Mouse (Mus musculus) C2C12 (cell line): ENCODE measurements around the gene Dhx9. TPM values are rescaled to one million over a fixed set of nuclear protein-coding genes. Genes with fewer than 3 reads are reported as not detected.
"Not testable (repeated sequence)": the region's sequence is repeated elsewhere in the genome, so short reads cannot be mapped to it uniquely, and the experiment has no call there.

Source experiments
- H3K27me3 ChIP-seq: one replicate; pipeline ENCODE4 v1.6.1; 2011; ENCODE audit not compliant: control insufficient read depth, insufficient read depth, insufficient read length
- H3K36me3 ChIP-seq: one replicate; pipeline ENCODE4 v1.6.1; 2011; ENCODE audit not compliant: control insufficient read depth, insufficient read depth
- H3K4me3 ChIP-seq: one replicate; pipeline ENCODE4 v1.5.1; 2011; ENCODE audit warnings: mild to moderate bottlenecking, control low read depth; ENCODE audit not compliant: poor library complexity, insufficient read depth, severe bottlenecking
- H3K79me2 ChIP-seq: one replicate; pipeline ENCODE4 v1.6.1; 2011; ENCODE audit not compliant: control insufficient read depth, insufficient read depth
- H3K79me3 ChIP-seq: one replicate; pipeline ENCODE4 v1.6.1; 2011; ENCODE audit warnings: low read depth, control low read depth
- H3ac ChIP-seq: one replicate; pipeline ENCODE3; 2011; ENCODE audit warnings: low read depth; ENCODE audit not compliant: control insufficient read depth, insufficient read length
- CEBPB ChIP-seq: IDR thresholded peaks from one replicate; pipeline ENCODE4 v1.6.1; 2011; ENCODE audit warnings: low read depth, mild to moderate bottlenecking, control low read depth, moderate library complexity
- CTCF ChIP-seq: IDR thresholded peaks from one replicate; pipeline ENCODE4 v1.5.1; 2011; ENCODE audit not compliant: control insufficient read depth, insufficient read depth, insufficient read length
- FOSL1 ChIP-seq: IDR thresholded peaks from one replicate; pipeline ENCODE4 v1.8.0; 2011; ENCODE audit warnings: mild to moderate bottlenecking, low read length; ENCODE audit not compliant: poor library complexity, insufficient read depth, severe bottlenecking
- MAX ChIP-seq: IDR thresholded peaks from one replicate; pipeline ENCODE4 v1.6.1; 2011; ENCODE audit warnings: mild to moderate bottlenecking, control low read depth
- MYOD1 ChIP-seq: IDR thresholded peaks from one replicate; pipeline ENCODE4 v1.6.1; 2011; ENCODE audit warnings: low read depth; ENCODE audit not compliant: control insufficient read depth, insufficient read length
- MYOG ChIP-seq: IDR thresholded peaks from one replicate; pipeline ENCODE4 v1.6.1; 2011; ENCODE audit not compliant: control insufficient read depth, insufficient read length; ENCODE audit errors: extremely low read depth
- USF1 ChIP-seq: IDR thresholded peaks from one replicate; pipeline ENCODE4 v1.6.1; 2011; ENCODE audit warnings: low read depth, mild to moderate bottlenecking, control low read depth, moderate library complexity
- polyA plus RNA-seq: library from polyadenylated mRNA; unstranded; fragments of >200 nt; fragmentation: generic; extraction: Trizol; gene quantifications from one replicate; pipeline ENCODE4 v1.2.1, GENCODE M21; 2012; ENCODE audit warnings: missing spikeins

Gene Dhx9
- polyA plus RNA-seq, 1 experiment: 53.1 TPM

GRCm38 (mm10) chr1:153411723-153412122 is 75.7 kb downstream of the Dhx9 start:
- TF ChIP-seq USF1 (no peak), MAX (no peak), MYOG (no peak), FOSL1 (no peak), CTCF (no peak), CEBPB (no peak), MYOD1 (no peak)
- no peak overlapping the region for H3K4me3 ChIP-seq
- H3ac ChIP-seq: no peak overlapping the region
- H3K79me3 ChIP-seq: no peaks in the 10 kb centered on the region
- H3K36me3 ChIP-seq: no peaks in the 10 kb centered on the region
- no peaks in the 10 kb centered on the region for H3K79me2 ChIP-seq
- no peaks in the 10 kb centered on the region for H3K27me3 ChIP-seq

- H3K27me3 ChIP-seq, H3K79me3 ChIP-seq, H3ac ChIP-seq, H3K79me2 ChIP-seq, H3K4me3 ChIP-seq, H3K36me3 ChIP-seq: not testable (repeated sequence)
These were observed 76.5 kb downstream of the Dhx9 start for GRCm38 (mm10) chr1:153410915-153411314.

GRCm38 (mm10) chr1:153408296-153408695 is 79.2 kb downstream of the Dhx9 start:
- H3ac ChIP-seq, H3K79me3 ChIP-seq, H3K27me3 ChIP-seq, H3K4me3 ChIP-seq, H3K36me3 ChIP-seq, H3K79me2 ChIP-seq: not testable (repeated sequence)

- H3K36me3 ChIP-seq, H3K4me3 ChIP-seq, H3K27me3 ChIP-seq, H3K79me3 ChIP-seq, H3ac ChIP-seq, H3K79me2 ChIP-seq: not testable (repeated sequence)
These were observed 79.8 kb downstream of the Dhx9 start for GRCm38 (mm10) chr1:153407641-153408040.

Other genes with a start within 250 kb of the Dhx9 start
- 35.5 TPM for gene Lamc1, start 154.9 kb downstream of the Dhx9 start, polyA plus RNA-seq
- gene Shcbp1l, start 62.5 kb downstream of the Dhx9 start, polyA plus RNA-seq: 0.08 TPM
- gene Npl, start 62.4 kb upstream of the Dhx9 start, polyA plus RNA-seq: 0.26 TPM
- gene Rgs8, start 165.4 kb upstream of the Dhx9 start, polyA plus RNA-seq: under 0.01 TPM